Mouse (Mus musculus): ENCODE data around the gene Pitpnm1. TPM values are rescaled to one million over a fixed set of nuclear protein-coding genes. Genes with fewer than 3 reads are reported as not detected.
"Not testable (repeated sequence)": the region's sequence is repeated elsewhere in the genome, so short reads cannot be mapped to it uniquely, and the experiment has no call there.

Pitpnm1 gene
- polyA plus RNA-seq, 1 experiment from 2014 or later, result 21.5 TPM

- 87% methylated on average over 15 of the region's 15 CpGs for WGBS
Measured at GRCm38 (mm10) chr19:4059069-4059740, 40.6 kb upstream of the Pitpnm1 start, which contains the start of gene Gstp3. Gene Gstp3, minus strand, starts transcription at chr19:4059569.

GRCm38 (mm10) chr19:4060044-4060898, 39.5 kb upstream of the Pitpnm1 start:
- not testable (repeated sequence) for H3K4me3 ChIP-seq (replicated peaks); H3K9ac ChIP-seq; H3K4me1 ChIP-seq; H3K27ac ChIP-seq; H3K4me2 ChIP-seq; H3K27me3 ChIP-seq; ATAC-seq (ENCODE audit: low FRiP score); H3K36me3 ChIP-seq (replicated peaks); H3K9me3 ChIP-seq
- 90% methylated on average over 8 of the region's 8 CpGs for WGBS

More at GRCm38 (mm10) chr19:4059069-4059740, 40.6 kb upstream of the Pitpnm1 start, which contains the start of gene Gstp3:
- Histone ChIP-seq H3K36me3 (replicated peaks) (no peaks in the 10 kb centered on the region), H3K27ac (no peak within 1 kb of the TSS), H3K9me3 (no peaks in the 10 kb centered on the region), H3K27me3 (no peaks in the 10 kb centered on the region), H3K4me2 (no peak within 1 kb of the TSS), H3K9ac (no peak within 1 kb of the TSS), H3K4me1 (no peaks in the 10 kb centered on the region), H3K4me3 (replicated peaks) (no peak within 1 kb of the TSS)
- ATAC-seq (ENCODE audit: low FRiP score), result no peak

- Histone ChIP-seq H3K9ac (no peak overlapping the region), H3K27me3 (no peaks in the 10 kb centered on the region), H3K4me3 (replicated peaks) (no peak overlapping the region), H3K36me3 (replicated peaks) (no peaks in the 10 kb centered on the region), H3K4me1 (no peaks in the 10 kb centered on the region), H3K4me2 (no peak overlapping the region), H3K9me3 (no peaks in the 10 kb centered on the region), H3K27ac (no peak overlapping the region)
- no peak for ATAC-seq (ENCODE audit: low FRiP score)
- WGBS, result 83% methylated on average over 6 of the region's 6 CpGs
Measured at GRCm38 (mm10) chr19:4060899-4061465, 38.8 kb upstream of the Pitpnm1 start.

DNA sequence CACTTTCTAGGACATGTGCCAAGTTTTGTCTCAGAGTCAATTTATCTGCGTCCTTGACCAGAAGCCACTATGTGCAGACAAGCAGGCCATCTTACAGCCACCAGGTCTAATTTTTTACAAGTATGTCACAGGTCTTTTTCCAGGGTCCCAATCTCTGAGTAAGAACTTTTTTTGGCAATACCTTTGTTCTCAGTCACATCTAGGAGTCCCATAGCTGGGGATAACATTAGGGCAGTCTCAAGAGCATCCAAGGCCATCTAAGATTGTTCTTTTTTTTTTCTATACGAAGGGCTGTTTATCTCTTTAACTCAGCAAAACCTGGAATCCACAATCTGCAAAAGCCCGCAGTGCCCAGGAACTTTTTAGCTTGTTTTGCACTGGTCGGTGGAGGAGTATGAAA, 36.4 kb upstream of the Pitpnm1 start:
- H3K27me3 ChIP-seq; H3K27ac ChIP-seq; H3K4me3 ChIP-seq (replicated peaks); H3K9me3 ChIP-seq; H3K4me1 ChIP-seq; ATAC-seq (ENCODE audit: low FRiP score); H3K9ac ChIP-seq; H3K4me2 ChIP-seq; H3K36me3 ChIP-seq (replicated peaks): not testable (repeated sequence)
- WGBS, result 92% methylated on average over 3 of the region's 4 CpGs

- not testable (repeated sequence) for H3K27me3 ChIP-seq; H3K9ac ChIP-seq; H3K4me2 ChIP-seq; H3K36me3 ChIP-seq (replicated peaks); H3K9me3 ChIP-seq; H3K4me3 ChIP-seq (replicated peaks); H3K27ac ChIP-seq; H3K4me1 ChIP-seq; ATAC-seq (ENCODE audit: low FRiP score)
- whole genome bisulfite sequencing, result 54% methylated on average over 3 of the region's 11 CpGs
Measured at GRCm38 (mm10) chr19:4064501-4064900, 35.3 kb upstream of the Pitpnm1 start.

DNA sequence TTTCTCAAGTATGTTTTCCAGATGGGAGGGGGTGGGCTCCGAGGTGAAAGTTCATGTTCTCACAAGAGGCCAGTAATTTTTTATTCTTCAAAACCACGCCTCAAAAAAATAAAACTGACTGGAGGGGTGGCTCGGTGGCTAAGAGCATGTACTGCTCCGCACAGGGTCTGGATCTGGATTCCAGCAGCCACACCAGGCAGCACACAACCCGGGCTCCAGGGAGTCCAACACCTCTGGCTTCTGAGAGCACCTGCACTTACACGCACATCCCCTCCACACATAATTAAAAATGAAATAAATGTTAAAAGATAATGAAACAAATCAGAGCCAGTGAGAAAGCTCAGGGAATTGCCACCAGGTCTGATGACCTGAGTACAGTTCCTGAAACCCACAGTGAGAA, 33.5 kb upstream of the Pitpnm1 start:
- H3K4me1 ChIP-seq, result no peaks in the 10 kb centered on the region
- H3K4me2 ChIP-seq, result no peak overlapping the region
- no peaks in the 10 kb centered on the region for H3K36me3 ChIP-seq (replicated peaks)
- H3K4me3 ChIP-seq (replicated peaks), result no peak overlapping the region
- no peak overlapping the region for H3K9ac ChIP-seq
- no peaks in the 10 kb centered on the region for H3K27me3 ChIP-seq
- no peak for ATAC-seq (ENCODE audit: low FRiP score)
- no peaks in the 10 kb centered on the region for H3K9me3 ChIP-seq
- H3K27ac ChIP-seq, result no peak overlapping the region
- 84% methylated on average over 6 of the region's 6 CpGs for WGBS

- no peaks in the 10 kb centered on the region for H3K4me1 ChIP-seq
- H3K36me3 ChIP-seq (replicated peaks), result no peaks in the 10 kb centered on the region
- no peak for ATAC-seq (ENCODE audit: low FRiP score)
- no peaks in the 10 kb centered on the region for H3K9me3 ChIP-seq
- H3K4me3 ChIP-seq (replicated peaks), result no peak overlapping the region
- no peaks in the 10 kb centered on the region for H3K27me3 ChIP-seq
- H3K9ac ChIP-seq, result no peak overlapping the region
- H3K27ac ChIP-seq, result no peak overlapping the region
- H3K4me2 ChIP-seq, result no peak overlapping the region
Measured at GRCm38 (mm10) chr19:4066877-4067276, 32.9 kb upstream of the Pitpnm1 start.

DNA sequence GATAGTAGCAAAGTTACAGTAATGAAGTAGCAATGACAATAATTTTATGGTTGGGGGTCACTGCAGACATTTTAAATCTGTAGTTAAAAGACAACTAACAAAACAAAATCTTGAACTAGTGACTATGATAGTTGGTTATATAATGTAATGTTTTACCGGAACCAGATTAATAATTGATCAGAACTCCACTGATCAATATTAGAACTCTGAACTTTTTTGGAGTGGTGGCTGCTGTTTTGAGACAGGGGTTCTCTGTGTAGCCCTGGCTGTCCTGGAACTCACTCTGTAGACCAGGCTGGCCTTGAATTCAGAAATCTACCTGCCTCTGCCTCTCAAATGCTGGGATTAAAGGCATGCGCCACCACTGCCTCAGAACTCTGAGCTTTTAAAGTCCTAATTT, 31.6 kb upstream of the Pitpnm1 start:
- not testable (repeated sequence) for H3K36me3 ChIP-seq (replicated peaks); H3K4me3 ChIP-seq (replicated peaks); H3K4me2 ChIP-seq; H3K4me1 ChIP-seq; H3K9ac ChIP-seq; H3K27ac ChIP-seq; H3K9me3 ChIP-seq; ATAC-seq (ENCODE audit: low FRiP score); H3K27me3 ChIP-seq
- 95% methylated on average over 2 of the region's 2 CpGs for WGBS

GRCm38 (mm10) chr19:4068717-4069410, 30.9 kb upstream of the Pitpnm1 start:
- no peak overlapping the region for H3K9ac ChIP-seq
- no peak overlapping the region for H3K27ac ChIP-seq
- 65% methylated on average over 15 of the region's 15 CpGs for WGBS
- no peaks in the 10 kb centered on the region for H3K27me3 ChIP-seq
- H3K9me3 ChIP-seq, result no peaks in the 10 kb centered on the region
- H3K4me1 ChIP-seq, result no peaks in the 10 kb centered on the region
- H3K36me3 ChIP-seq (replicated peaks), result no peaks in the 10 kb centered on the region
- H3K4me3 ChIP-seq (replicated peaks), result no peak overlapping the region
- no peak for ATAC-seq (ENCODE audit: low FRiP score)
- no peak overlapping the region for H3K4me2 ChIP-seq

GRCm38 (mm10) chr19:4070311-4070710, 29.5 kb upstream of the Pitpnm1 start:
- H3K4me3 ChIP-seq (replicated peaks), result no peak overlapping the region
- H3K9ac ChIP-seq, result no peak overlapping the region
- no peaks in the 10 kb centered on the region for H3K4me1 ChIP-seq
- no peaks in the 10 kb centered on the region for H3K9me3 ChIP-seq
- no peak overlapping the region for H3K4me2 ChIP-seq
- H3K36me3 ChIP-seq (replicated peaks), result no peaks in the 10 kb centered on the region
- no peak for ATAC-seq (ENCODE audit: low FRiP score)
- H3K27me3 ChIP-seq, result no peaks in the 10 kb centered on the region
- WGBS, result 78% methylated on average over 15 of the region's 15 CpGs
- H3K27ac ChIP-seq, result no peak overlapping the region

GRCm38 (mm10) chr19:4070756-4071155, 29.0 kb upstream of the Pitpnm1 start:
- no peaks in the 10 kb centered on the region for H3K9me3 ChIP-seq
- no peak overlapping the region for H3K4me3 ChIP-seq (replicated peaks)
- WGBS, result 81% methylated on average over 8 of the region's 8 CpGs
- H3K36me3 ChIP-seq (replicated peaks), result no peaks in the 10 kb centered on the region
- no peak overlapping the region for H3K9ac ChIP-seq
- ATAC-seq (ENCODE audit: low FRiP score), result no peak
- H3K27me3 ChIP-seq, result no peaks in the 10 kb centered on the region
- no peak overlapping the region for H3K27ac ChIP-seq
- no peak overlapping the region for H3K4me2 ChIP-seq
- no peaks in the 10 kb centered on the region for H3K4me1 ChIP-seq

DNA sequence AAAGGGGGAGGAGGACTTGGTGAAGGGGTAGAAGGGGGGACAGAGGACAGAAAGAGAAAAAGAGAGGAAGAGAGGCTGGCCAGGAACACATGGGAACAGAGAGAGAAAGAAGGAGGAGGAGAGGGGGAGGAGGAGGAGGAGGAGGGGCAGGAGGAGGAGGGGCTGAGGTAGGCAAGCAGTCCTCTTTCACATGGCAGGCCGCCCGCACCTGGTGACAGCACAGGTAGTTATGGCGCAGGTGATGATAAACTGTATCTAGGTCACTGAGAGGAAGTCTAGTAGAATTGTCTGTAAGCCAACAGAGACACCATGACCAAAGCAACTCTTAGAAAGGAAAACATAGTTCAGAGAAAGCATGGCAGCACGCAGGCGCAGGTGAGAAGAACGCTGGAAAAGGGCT, 28.4 kb upstream of the Pitpnm1 start:
- ATAC-seq (ENCODE audit: low FRiP score), result no peak
- no peaks in the 10 kb centered on the region for H3K36me3 ChIP-seq (replicated peaks)

More for the DNA sequence above, 28.4 kb upstream of the Pitpnm1 start:
- Histone ChIP-seq H3K27ac (no peak overlapping the region), H3K4me1 (no peaks in the 10 kb centered on the region), H3K27me3 (no peaks in the 10 kb centered on the region), H3K9me3 (no peaks in the 10 kb centered on the region), H3K4me2 (no peak overlapping the region), H3K9ac (no peak overlapping the region), H3K4me3 (replicated peaks) (no peak overlapping the region)
- WGBS, result 91% methylated on average over 6 of the region's 6 CpGs

All from forebrain, embryonic 12.5 days (tissue).